In the genomic region with DNA sequence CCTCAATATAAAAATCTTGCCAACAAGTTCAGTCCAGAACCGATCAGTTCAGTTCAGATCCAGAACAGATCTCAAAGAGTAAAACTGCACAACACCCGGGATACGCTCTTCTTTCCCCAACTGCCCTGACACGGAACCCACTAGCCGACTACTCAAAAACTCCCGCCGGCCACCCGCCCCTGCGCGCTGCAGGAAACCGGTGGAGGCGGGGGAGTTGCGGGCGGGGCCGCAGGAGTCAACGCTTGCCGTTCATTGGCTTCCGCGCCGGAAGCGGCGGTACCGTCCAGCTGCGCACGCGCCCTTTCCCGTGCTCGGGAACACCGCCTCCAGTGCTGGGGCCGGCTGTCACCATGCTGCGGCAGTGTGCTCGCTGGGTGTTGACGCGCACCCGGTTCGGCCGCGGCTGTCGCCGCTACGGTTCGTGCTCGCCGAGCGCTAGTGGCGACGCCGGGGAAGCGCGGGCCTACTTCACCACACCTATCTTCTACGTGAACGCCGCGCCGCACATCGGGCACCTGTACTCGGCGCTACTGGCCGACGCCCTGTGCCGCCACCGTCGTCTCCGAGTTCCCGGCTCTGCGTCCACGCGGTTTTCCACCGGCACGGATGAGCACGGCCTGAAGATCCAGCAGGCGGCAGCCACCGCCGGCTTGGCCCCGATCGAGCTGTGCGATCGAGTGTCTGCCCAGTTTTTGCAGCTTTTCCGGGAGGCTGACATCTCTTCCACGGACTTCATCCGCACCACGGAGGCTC, we compare ENCODE assay signal across 8 mouse cellular contexts. TPM values are rescaled to one million over a fixed set of nuclear protein-coding genes. Genes with fewer than 3 reads are reported as not detected.
DNase-seq lines count a peak whose midpoint lies in the region; ATAC-seq lines count a peak whose summit lies in the region.

A gene (plus strand): TSS at position 288 of the 753 bp plus-strand sequence.

- no peaks in the 10 kb centered on the region for H3K9me3 ChIP-seq in heart, embryonic 10.5 days
- H3K9me3 ChIP-seq in kidney, embryonic 16.5 days (ENCODE audit: low read length) = no peaks in the 10 kb centered on the region
- H3K9me3 ChIP-seq in liver, embryonic 11.5 days (ENCODE audit: control insufficient read depth, low read length) = no peaks in the 10 kb centered on the region
- no peaks in the 10 kb centered on the region for H3K9me3 ChIP-seq in stomach, embryonic 14.5 days (ENCODE audit: control insufficient read depth, low read depth, low read length)

- DNase-seq in B cell, adult 2 months = peak; percentile 95 to 96
- DNase-seq in brain, adult 2 months (ENCODE audit: low read depth, low spot score) = peak; percentile 98
- peak; percentile 98 for DNase-seq in heart, embryonic 10.5 days (ENCODE audit: low spot score)
- DNase-seq in liver, embryonic 11.5 days (ENCODE audit: low spot score) = peak; percentile 94
- peak; percentile 95 for DNase-seq in naive thymus-derived CD4-positive, alpha-beta T cell, adult 2 months (ENCODE audit: low read depth)

- no peaks in the 10 kb centered on the region for H3K36me3 ChIP-seq in heart, embryonic 10.5 days
- H3K36me3 ChIP-seq in kidney, embryonic 16.5 days (ENCODE audit: insufficient read depth, low read length) = no peaks in the 10 kb centered on the region
- H3K36me3 ChIP-seq in liver, embryonic 11.5 days (ENCODE audit: control insufficient read depth, insufficient read depth, low read length) = no peaks in the 10 kb centered on the region; the same call in 1 of the 2 replicates
- no peaks in the 10 kb centered on the region for H3K36me3 ChIP-seq in stomach, embryonic 14.5 days (ENCODE audit: control insufficient read depth, insufficient read depth, low read length)

- H3K4me3 ChIP-seq in heart, embryonic 10.5 days = peak within 1 kb of the TSS; percentile 93
- peak within 1 kb of the TSS; percentile 91 for H3K4me3 ChIP-seq in kidney, embryonic 16.5 days (ENCODE audit: low read length)
- peak within 1 kb of the TSS; percentile 93 for H3K4me3 ChIP-seq in liver, embryonic 11.5 days (ENCODE audit: low read depth, low read length)
- H3K4me3 ChIP-seq in stomach, embryonic 14.5 days (ENCODE audit: low read depth, low read length) = peak within 1 kb of the TSS; percentile 88

- WGBS in heart, embryonic 10.5 days = under 1% methylated on average over 82 of the region's 82 CpGs
- WGBS in kidney, embryonic 16.5 days = under 1% methylated on average over 82 of the region's 82 CpGs
- under 1% methylated on average over 82 of the region's 82 CpGs for WGBS in liver, embryonic 11.5 days
- under 1% methylated on average over 82 of the region's 82 CpGs for WGBS in stomach, embryonic 14.5 days

- H3K27ac ChIP-seq in heart, embryonic 10.5 days = peak within 1 kb of the TSS; percentile 87
- peak within 1 kb of the TSS; percentile 72 for H3K27ac ChIP-seq in kidney, embryonic 16.5 days (ENCODE audit: low read length)
- H3K27ac ChIP-seq in liver, embryonic 11.5 days (ENCODE audit: low read depth, low read length) = peak within 1 kb of the TSS; percentile 74
- H3K27ac ChIP-seq in stomach, embryonic 14.5 days (ENCODE audit: low read length) = peak within 1 kb of the TSS; percentile 36; the same call in 1 of the 2 replicates

- H3K4me1 ChIP-seq in heart, embryonic 10.5 days = peaks cover 18% of the 10 kb centered on the region
- H3K4me1 ChIP-seq in kidney, embryonic 16.5 days (ENCODE audit: insufficient read depth, low read length) = peaks cover 29% of the 10 kb centered on the region
- H3K4me1 ChIP-seq in liver, embryonic 11.5 days (replicated peaks; ENCODE audit: control insufficient read depth, insufficient read depth, low read length) = peaks cover 8% of the 10 kb centered on the region
- H3K4me1 ChIP-seq in stomach, embryonic 14.5 days (ENCODE audit: control insufficient read depth, insufficient read depth, low read length) = peaks cover 23% of the 10 kb centered on the region

- ATAC-seq in erythroblast, adult 5-6 weeks (replicated peaks; ENCODE audit: low FRiP score, poor library complexity, severe bottlenecking) = peak; percentile 94
- peak; percentile 99 for ATAC-seq in kidney, embryonic 16.5 days (ENCODE audit: low FRiP score, low TSS enrichment)
- peak; percentile 97 for ATAC-seq in liver, embryonic 11.5 days (replicated peaks; ENCODE audit: low FRiP score)
- peak; percentile 98 for ATAC-seq in stomach, embryonic 14.5 days (ENCODE audit: insufficient number of reproducible peaks, insufficient read depth, low FRiP score, low read depth)

- no peaks in the 10 kb centered on the region for H3K27me3 ChIP-seq in heart, embryonic 10.5 days (ENCODE audit: insufficient read depth, poor library complexity, severe bottlenecking)
- no peaks in the 10 kb centered on the region for H3K27me3 ChIP-seq in kidney, embryonic 16.5 days (ENCODE audit: insufficient read depth, low read length)
- H3K27me3 ChIP-seq in liver, embryonic 11.5 days (replicated peaks; ENCODE audit: control insufficient read depth, insufficient read depth, low read length) = no peaks in the 10 kb centered on the region
- H3K27me3 ChIP-seq in stomach, embryonic 14.5 days (ENCODE audit: control insufficient read depth, insufficient read depth, low read length) = no peaks in the 10 kb centered on the region

- H3K4me2 ChIP-seq in kidney, embryonic 16.5 days (replicated peaks; ENCODE audit: low read depth, low read length) = peak within 1 kb of the TSS; percentile 87
- peak within 1 kb of the TSS; percentile 98 for H3K4me2 ChIP-seq in liver, embryonic 11.5 days
- peak within 1 kb of the TSS; percentile 98 for H3K4me2 ChIP-seq in stomach, embryonic 14.5 days (replicated peaks; ENCODE audit: low read depth, low read length)

- H3K9ac ChIP-seq in kidney, embryonic 16.5 days (replicated peaks; ENCODE audit: low read length) = peak within 1 kb of the TSS; percentile 76
- peak within 1 kb of the TSS; percentile 84 for H3K9ac ChIP-seq in liver, embryonic 11.5 days (ENCODE audit: low read depth, low read length)
- H3K9ac ChIP-seq in stomach, embryonic 14.5 days (replicated peaks; ENCODE audit: low read depth, low read length) = peak within 1 kb of the TSS; percentile 69

RNA-seq across cellular contexts. Expression of the gene that starts here (rescaled TPM):
- total RNA-seq in erythroblast, adult 5-6 weeks (2015; ENCODE audit: low replicate concordance) = 2.1 and 2.3 TPM in 2 replicates
- total RNA-seq in erythroblast, adult 5-6 weeks (2017; ENCODE audit: low replicate concordance) = 1.7 and 2.0 TPM in 2 replicates
- polyA plus RNA-seq in heart, embryonic 10.5 days (2016; fragmentation: Nextera tagmentation; extraction: Ambion mirVana) = 3.6 and 4.0 TPM in 2 replicates
- 2.2 and 2.6 TPM in 2 replicates for polyA plus RNA-seq in kidney, embryonic 16.5 days (2015; fragmentation: Nextera tagmentation; extraction: Ambion mirVana)
- 5.6 and 5.8 TPM in 2 replicates for polyA plus RNA-seq in liver, embryonic 11.5 days (2014; fragmentation: Nextera tagmentation; extraction: Ambion mirVana)
- polyA plus RNA-seq in stomach, embryonic 14.5 days (2014; fragmentation: Nextera tagmentation; extraction: Ambion mirVana) = 2.7 and 3.0 TPM in 2 replicates

Comparison
In these comparisons a context has a peak if more than half of its experiments do, and no peak if none do; other contexts are left out.
1. Peak in every context shown above with its lines: DNase-seq, ATAC-seq, H3K4me3 ChIP-seq and H3K27ac ChIP-seq.
2. H3K27ac ChIP-seq: peak in every context shown above with its lines; median percentile 87 in heart, embryonic 10.5 days; 74 in liver, embryonic 11.5 days; 72 in kidney, embryonic 16.5 days; 36 in stomach, embryonic 14.5 days.